Mouse (Mus musculus) limb, embryonic 10.5 days (tissue): ENCODE data around the gene Shisa6. TPM values are rescaled to one million over a fixed set of nuclear protein-coding genes. Genes with fewer than 3 reads are reported as not detected.

Source experiments
- DNase-seq: peaks from one replicate; pipeline ENCODE4 v3.0.0-alpha.2; 2017; ENCODE audit warnings: low spot score
- H3K27ac ChIP-seq: fragments of 300-500 bp; sonication (generic); 2 replicates; pipeline ENCODE4 v1.5.1; 2016; ENCODE audit warnings: mild to moderate bottlenecking
- H3K27me3 ChIP-seq: fragments of 300-500 bp; sonication (generic); 2 replicates; pipeline ENCODE4 v1.6.1; 2016; ENCODE audit warnings: low read depth, mild to moderate bottlenecking; ENCODE audit not compliant: poor library complexity, severe bottlenecking
- H3K36me3 ChIP-seq: fragments of 300-500 bp; sonication (generic); 2 replicates; pipeline ENCODE4 v1.6.1; 2016; ENCODE audit warnings: mild to moderate bottlenecking, moderate library complexity
- H3K4me1 ChIP-seq: fragments of 300-500 bp; sonication (generic); 2 replicates; pipeline ENCODE4 v1.6.1; 2016
- H3K4me3 ChIP-seq: fragments of 300-500 bp; sonication (generic); 2 replicates; pipeline ENCODE4 v1.5.1; 2016; ENCODE audit warnings: mild to moderate bottlenecking, moderate library complexity
- H3K9me3 ChIP-seq: fragments of 300-500 bp; sonication (generic); replicated peaks from 2 replicates; pipeline ENCODE4 v1.6.1; 2016; ENCODE audit warnings: mild to moderate bottlenecking
- WGBS: fragments of 180-500 bp; shearing (Covaris S2); methylation state at CpG from one replicate; pipeline ENCODE4 v1.1.7; 2016; 5-methylcytosine and 5-hydroxymethylcytosine counted together
- polyA plus RNA-seq: library from polyadenylated mRNA; unstranded; fragments of >200 nt; fragmentation: Nextera tagmentation; extraction: Ambion mirVana; gene quantifications from 2 replicates; pipeline ENCODE4 v1.2.1, GENCODE M21; 2016

The Shisa6 gene
- polyA plus RNA-seq, 1 experiment from 2014 or later, result 0.26 TPM

- peak; percentile 65 for DNase-seq
- Histone ChIP-seq H3K36me3 (no peaks in the 10 kb centered on the region), H3K27ac (peak overlapping the region; percentile 46; the same call in 1 of the 2 replicates), H3K4me3 (peak overlapping the region; percentile 59), H3K9me3 (no peaks in the 10 kb centered on the region), H3K27me3 (peaks cover 97% of the 10 kb centered on the region), H3K4me1 (peaks cover 22% of the 10 kb centered on the region)
- WGBS, result 5% methylated on average over 121 of the region's 126 CpGs
These were observed 549 bp upstream of the Shisa6 start for GRCm38 (mm10) chr11:66526046-66526980.

GRCm38 (mm10) chr11:66524251-66524650 lies 1.5 kb downstream of the Shisa6 start:
- peaks cover 78% of the 10 kb centered on the region for H3K27me3 ChIP-seq
- H3K36me3 ChIP-seq, result no peaks in the 10 kb centered on the region
- H3K4me3 ChIP-seq, result no peak overlapping the region
- H3K9me3 ChIP-seq, result no peaks in the 10 kb centered on the region
- H3K27ac ChIP-seq, result no peak overlapping the region
- WGBS, result 50% methylated on average over 4 of the region's 4 CpGs
- DNase-seq, result no peak
- peaks cover 22% of the 10 kb centered on the region for H3K4me1 ChIP-seq

- no peaks in the 10 kb centered on the region for H3K9me3 ChIP-seq
- H3K4me3 ChIP-seq, result no peak overlapping the region
- H3K36me3 ChIP-seq, result no peaks in the 10 kb centered on the region
- peaks cover 60% of the 10 kb centered on the region for H3K27me3 ChIP-seq
- no peak overlapping the region for H3K27ac ChIP-seq
- WGBS, result 82% methylated on average over 4 of the region's 4 CpGs
- DNase-seq, result no peak
- H3K4me1 ChIP-seq, result peaks cover 21% of the 10 kb centered on the region
These were observed 3.4 kb downstream of the Shisa6 start for GRCm38 (mm10) chr11:66522376-66522775.

- H3K27ac ChIP-seq, result no peak overlapping the region
These were observed 6.4 kb downstream of the Shisa6 start for GRCm38 (mm10) chr11:66519386-66519785.

GRCm38 (mm10) chr11:66514346-66514745 lies 11.4 kb downstream of the Shisa6 start:
- Histone ChIP-seq H3K27ac (no peak overlapping the region), H3K4me3 (no peak overlapping the region), H3K4me1 (no peaks in the 10 kb centered on the region), H3K9me3 (no peaks in the 10 kb centered on the region), H3K27me3 (no peaks in the 10 kb centered on the region), H3K36me3 (no peaks in the 10 kb centered on the region)
- no peak for DNase-seq
- WGBS, result 64% methylated on average over 5 of the region's 5 CpGs

More at GRCm38 (mm10) chr11:66519386-66519785, 6.4 kb downstream of the Shisa6 start:
- 90% methylated on average over 6 of the region's 6 CpGs for WGBS
- H3K36me3 ChIP-seq, result no peaks in the 10 kb centered on the region
- peaks cover 30% of the 10 kb centered on the region for H3K27me3 ChIP-seq
- H3K4me1 ChIP-seq, result no peaks in the 10 kb centered on the region
- no peaks in the 10 kb centered on the region for H3K9me3 ChIP-seq
- no peak overlapping the region for H3K4me3 ChIP-seq
- DNase-seq, result no peak

- 73% methylated on average over 2 of the region's 2 CpGs for WGBS
- no peaks in the 10 kb centered on the region for H3K4me1 ChIP-seq
- no peaks in the 10 kb centered on the region for H3K36me3 ChIP-seq
- H3K27me3 ChIP-seq, result no peaks in the 10 kb centered on the region
- DNase-seq, result no peak
- H3K4me3 ChIP-seq, result no peak overlapping the region
- no peak overlapping the region for H3K27ac ChIP-seq
- no peaks in the 10 kb centered on the region for H3K9me3 ChIP-seq
These were observed 24.8 kb downstream of the Shisa6 start for GRCm38 (mm10) chr11:66500951-66501350.

GRCm38 (mm10) chr11:66498857-66499445 lies 26.8 kb downstream of the Shisa6 start:
- 84% methylated on average over 9 of the region's 9 CpGs for WGBS
- Histone ChIP-seq H3K27me3 (no peaks in the 10 kb centered on the region), H3K9me3 (no peaks in the 10 kb centered on the region), H3K4me1 (no peaks in the 10 kb centered on the region), H3K4me3 (no peak overlapping the region), H3K27ac (no peak overlapping the region), H3K36me3 (no peaks in the 10 kb centered on the region)
- no peak for DNase-seq

- Histone ChIP-seq H3K27ac (no peak overlapping the region), H3K4me3 (no peak overlapping the region), H3K9me3 (no peaks in the 10 kb centered on the region), H3K36me3 (no peaks in the 10 kb centered on the region), H3K27me3 (no peaks in the 10 kb centered on the region), H3K4me1 (no peaks in the 10 kb centered on the region)
- no peak for DNase-seq
- WGBS, result 88% methylated on average over 9 of the region's 9 CpGs
These were observed 29.5 kb downstream of the Shisa6 start for GRCm38 (mm10) chr11:66496235-66496634.

- Histone ChIP-seq H3K27ac (no peak overlapping the region), H3K9me3 (no peaks in the 10 kb centered on the region), H3K36me3 (no peaks in the 10 kb centered on the region), H3K4me1 (no peaks in the 10 kb centered on the region), H3K27me3 (no peaks in the 10 kb centered on the region), H3K4me3 (no peak overlapping the region)
- 84% methylated on average over 3 of the region's 3 CpGs for WGBS
- no peak for DNase-seq
These were observed 31.4 kb downstream of the Shisa6 start for GRCm38 (mm10) chr11:66494391-66494790.

- Histone ChIP-seq H3K4me3 (no peak overlapping the region), H3K27me3 (no peaks in the 10 kb centered on the region), H3K36me3 (no peaks in the 10 kb centered on the region), H3K9me3 (no peaks in the 10 kb centered on the region), H3K27ac (no peak overlapping the region), H3K4me1 (no peaks in the 10 kb centered on the region)
- no peak for DNase-seq
- 89% methylated on average over 4 of the region's 4 CpGs for WGBS
These were observed 38.0 kb downstream of the Shisa6 start for GRCm38 (mm10) chr11:66487765-66488164.

GRCm38 (mm10) chr11:66482501-66482900 lies 43.3 kb downstream of the Shisa6 start:
- Histone ChIP-seq H3K36me3 (no peaks in the 10 kb centered on the region), H3K27ac (no peak overlapping the region), H3K27me3 (no peaks in the 10 kb centered on the region), H3K9me3 (no peaks in the 10 kb centered on the region), H3K4me3 (no peak overlapping the region), H3K4me1 (no peaks in the 10 kb centered on the region)
- 90% methylated on average over 6 of the region's 6 CpGs for WGBS
- DNase-seq, result no peak

GRCm38 (mm10) chr11:66442631-66443030 lies 83.1 kb downstream of the Shisa6 start:
- Histone ChIP-seq H3K36me3 (no peaks in the 10 kb centered on the region), H3K4me3 (no peak overlapping the region), H3K9me3 (no peaks in the 10 kb centered on the region), H3K4me1 (no peaks in the 10 kb centered on the region), H3K27ac (no peak overlapping the region), H3K27me3 (no peaks in the 10 kb centered on the region)
- DNase-seq, result no peak
- 77% methylated on average over 5 of the region's 5 CpGs for WGBS

- 92% methylated on average over 6 of the region's 6 CpGs for WGBS
- no peaks in the 10 kb centered on the region for H3K36me3 ChIP-seq
- H3K27me3 ChIP-seq, result no peaks in the 10 kb centered on the region
- H3K4me1 ChIP-seq, result no peaks in the 10 kb centered on the region
- no peaks in the 10 kb centered on the region for H3K9me3 ChIP-seq
- H3K4me3 ChIP-seq, result no peak overlapping the region
- no peak for DNase-seq
- H3K27ac ChIP-seq, result no peak overlapping the region
These were observed 99.6 kb downstream of the Shisa6 start for GRCm38 (mm10) chr11:66426129-66426528.
